Mouse (Mus musculus) ES-Bruce4 (cell line): ENCODE results near the gene Myh15. TPM values are rescaled to one million over a fixed set of nuclear protein-coding genes. Genes with fewer than 3 reads are reported as not detected.

Experiments
- H3K27ac ChIP-seq: 2 replicates; pipeline ENCODE4 v1.5.1; 2012; ENCODE audit warnings: low read length, inconsistent platforms; ENCODE audit not compliant: insufficient read depth
- H3K27me3 ChIP-seq: 2 replicates; pipeline ENCODE4 v1.6.1; 2012; ENCODE audit warnings: mild to moderate bottlenecking, low read length, inconsistent platforms; ENCODE audit not compliant: control insufficient read depth, poor library complexity, insufficient read depth, severe bottlenecking
- H3K36me3 ChIP-seq: 2 replicates; pipeline ENCODE4 v1.6.1; 2012; ENCODE audit warnings: inconsistent platforms, mild to moderate bottlenecking, low read length, moderate library complexity; ENCODE audit not compliant: control insufficient read depth, poor library complexity, insufficient read depth, severe bottlenecking
- H3K4me1 ChIP-seq: one replicate; pipeline ENCODE4 v1.8.1; 2011; ENCODE audit warnings: low read length; ENCODE audit not compliant: control insufficient read depth, insufficient read depth
- H3K4me3 ChIP-seq: 2 replicates; pipeline ENCODE4 v1.5.1; 2011; ENCODE audit warnings: low read depth, mild to moderate bottlenecking, low read length
- H3K9ac ChIP-seq: 2 replicates; pipeline ENCODE4 v1.6.1; 2012; ENCODE audit warnings: low read depth, mild to moderate bottlenecking, inconsistent platforms; ENCODE audit not compliant: poor library complexity, severe bottlenecking
- H3K9me3 ChIP-seq: replicated peaks from 2 replicates; pipeline ENCODE4 v1.6.1; 2012; ENCODE audit warnings: mild to moderate bottlenecking, low read length, inconsistent platforms; ENCODE audit not compliant: control insufficient read depth, poor library complexity, insufficient read depth, severe bottlenecking
- CTCF ChIP-seq: IDR thresholded peaks from one replicate; pipeline ENCODE4 v1.8.1; 2011; ENCODE audit warnings: low read depth, low read length
- EP300 ChIP-seq: IDR thresholded peaks from 2 replicates; pipeline ENCODE4 v1.6.1; 2011; ENCODE audit warnings: low read depth, low read length; ENCODE audit not compliant: insufficient read depth
- POLR2A ChIP-seq: IDR thresholded peaks from one replicate; pipeline ENCODE4 v1.8.1; 2011; ENCODE audit warnings: low read length; ENCODE audit not compliant: insufficient read depth
- polyA plus RNA-seq: library from polyadenylated mRNA; stranded (reverse); fragments of >200 nt; gene quantifications from 2 replicates; pipeline ENCODE4 v1.2.4, GENCODE M21; 2011; ENCODE audit warnings: low read depth; ENCODE audit not compliant: missing spikeins, insufficient read depth, insufficient read length

Myh15 gene
- not detected in 2 replicates for polyA plus RNA-seq

DNA sequence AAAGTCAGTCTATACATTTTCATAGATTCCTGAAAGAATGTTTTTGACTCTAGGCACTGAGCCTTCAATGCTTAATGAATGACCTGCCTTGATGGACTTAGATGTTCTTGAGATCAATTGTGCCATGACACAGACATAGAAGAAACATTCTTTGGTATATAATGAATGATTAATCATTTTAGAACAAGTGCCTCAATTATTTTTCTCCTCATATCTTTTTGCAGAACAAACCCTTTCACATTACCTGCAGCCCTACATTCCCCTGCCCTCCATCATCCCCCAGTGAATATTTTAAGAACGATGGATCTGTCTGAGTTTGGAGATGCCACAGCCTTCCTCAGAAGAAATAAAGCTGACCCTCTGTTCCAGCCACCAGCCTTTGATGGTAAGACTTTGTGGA, at the start of gene Myh15:
Gene Myh15, plus strand, starts transcription at position 301 of the 400 bp plus-strand sequence.
- no peaks in the 10 kb centered on the region for H3K9me3 ChIP-seq
- no peaks in the 10 kb centered on the region for H3K4me1 ChIP-seq
- H3K27me3 ChIP-seq = no peaks in the 10 kb centered on the region
- no peak within 1 kb of the TSS for H3K9ac ChIP-seq
- H3K36me3 ChIP-seq = no peaks in the 10 kb centered on the region
- TF ChIP-seq EP300 = no peak
- no peak for TF ChIP-seq CTCF
- TF ChIP-seq POLR2A = no peak
- H3K4me3 ChIP-seq = no peak within 1 kb of the TSS
- no peak within 1 kb of the TSS for H3K27ac ChIP-seq

DNA sequence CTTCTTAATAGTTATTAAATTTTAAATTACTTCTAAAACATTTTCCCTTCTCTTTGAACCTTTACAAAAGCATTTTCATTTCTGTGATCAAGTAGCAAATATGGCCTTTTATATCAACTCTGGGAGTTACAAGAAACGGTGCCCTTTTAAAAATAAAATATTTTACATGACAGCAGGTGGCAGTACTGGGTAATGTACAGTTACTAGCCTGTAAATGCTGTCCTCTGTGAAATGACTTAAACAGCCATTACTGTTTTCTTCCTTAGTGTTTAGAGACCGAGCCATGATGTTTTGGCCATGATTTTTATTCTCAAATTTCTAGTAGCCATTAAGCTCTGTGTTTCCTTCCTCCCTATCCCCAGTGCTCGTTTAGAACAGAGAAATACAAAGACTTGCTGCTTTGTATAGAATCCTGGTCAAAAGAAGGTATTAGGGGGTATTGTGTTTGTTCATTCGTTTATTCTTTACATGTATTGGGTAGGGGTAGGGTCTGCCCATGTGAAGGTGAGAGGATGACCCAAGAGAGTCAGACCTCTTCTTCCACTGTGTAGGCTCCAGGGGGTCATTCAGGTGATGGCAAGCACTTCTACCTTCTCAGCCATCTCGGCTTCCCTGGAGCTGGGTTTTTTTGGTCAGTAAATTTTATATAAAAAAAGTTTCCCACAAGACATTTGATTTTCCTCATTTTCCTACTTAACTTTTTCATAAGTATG, 40.5 kb upstream of the Myh15 start:
- no peaks in the 10 kb centered on the region for H3K27me3 ChIP-seq
- H3K36me3 ChIP-seq = peaks cover 20% of the 10 kb centered on the region
- H3K9me3 ChIP-seq = no peaks in the 10 kb centered on the region
- no peak overlapping the region for H3K4me3 ChIP-seq
- H3K9ac ChIP-seq = no peak overlapping the region
- H3K27ac ChIP-seq = no peak overlapping the region
- TF ChIP-seq EP300 (no peak), CTCF (no peak), POLR2A (no peak)
- H3K4me1 ChIP-seq = no peaks in the 10 kb centered on the region

DNA sequence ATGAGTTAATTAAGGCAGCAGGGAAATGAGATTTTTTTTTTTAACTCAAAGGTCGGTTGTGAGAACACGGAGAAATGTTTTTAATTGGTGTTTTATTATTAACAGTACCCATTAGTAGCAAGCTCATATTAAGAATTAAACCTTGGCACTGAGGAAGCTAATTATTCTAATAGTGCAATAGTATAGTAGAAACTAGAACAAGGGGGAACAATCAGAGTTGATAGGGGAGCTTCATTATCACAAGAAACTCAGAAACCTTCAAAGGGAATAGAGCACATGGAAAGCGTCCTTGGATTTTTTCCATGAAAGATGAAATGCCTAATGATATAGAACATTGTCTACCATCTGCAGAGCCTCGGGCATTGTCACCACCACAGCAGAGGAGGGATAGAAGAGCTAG, 21.4 kb upstream of the Myh15 start:
- Histone ChIP-seq H3K4me1 (no peaks in the 10 kb centered on the region), H3K36me3 (no peaks in the 10 kb centered on the region), H3K9ac (no peak overlapping the region), H3K4me3 (no peak overlapping the region), H3K27me3 (no peaks in the 10 kb centered on the region), H3K9me3 (no peaks in the 10 kb centered on the region), H3K27ac (no peak overlapping the region)
- TF ChIP-seq CTCF (no peak), POLR2A (no peak), EP300 (no peak)

DNA sequence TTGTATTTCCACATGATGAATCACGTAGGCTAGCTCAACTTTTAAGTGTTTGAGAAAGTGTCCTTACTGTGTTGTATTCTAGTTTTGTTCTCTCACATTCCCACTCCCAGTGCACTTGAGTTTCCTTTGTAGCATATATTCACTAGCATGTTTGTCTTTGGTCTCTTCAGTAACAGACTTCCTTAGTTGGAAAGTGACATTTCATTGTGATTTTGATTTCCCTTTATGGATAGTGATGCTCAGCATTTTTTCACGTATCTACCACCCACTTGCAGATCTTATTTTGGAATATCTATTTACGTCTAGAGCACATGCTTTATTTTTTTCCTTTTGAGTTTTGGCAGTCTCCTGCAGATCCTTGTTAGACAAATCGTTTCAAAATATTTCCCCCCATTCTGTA, 19.5 kb upstream of the Myh15 start:
- no peaks in the 10 kb centered on the region for H3K36me3 ChIP-seq

DNA sequence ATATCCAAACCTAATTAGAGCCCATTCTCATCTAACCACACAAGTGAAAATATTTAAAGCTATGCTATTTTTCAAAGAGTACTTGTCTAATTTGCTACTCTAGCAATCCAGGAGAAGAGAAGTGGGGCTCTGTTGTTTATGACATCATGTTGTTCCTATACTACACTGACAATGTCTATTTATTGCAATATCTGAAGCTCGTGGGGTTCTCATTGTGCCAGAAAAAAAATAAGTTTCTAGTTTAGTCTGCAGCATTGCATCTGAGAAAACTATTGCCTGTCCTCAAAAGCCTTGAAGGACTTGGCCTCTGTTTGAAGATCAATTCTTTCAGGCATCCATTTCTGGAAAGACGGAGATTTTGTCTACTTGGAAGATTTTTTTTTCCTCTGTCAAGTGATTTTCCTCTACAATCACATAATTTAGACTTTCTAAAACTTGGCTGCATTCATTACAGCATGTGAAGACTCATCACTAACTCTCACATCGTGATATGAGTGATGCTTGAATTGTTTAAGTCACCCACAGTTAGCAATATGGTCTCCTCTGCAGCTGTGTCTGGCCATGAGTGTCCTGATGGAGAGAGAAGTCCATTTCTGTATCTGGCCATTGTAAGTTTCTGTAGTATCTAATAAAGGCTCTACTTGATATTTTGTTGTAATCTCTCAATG, 16.6 kb upstream of the Myh15 start:
- TF ChIP-seq EP300 (no peak), CTCF (no peak), POLR2A (no peak)
- no peaks in the 10 kb centered on the region for H3K9me3 ChIP-seq
- no peaks in the 10 kb centered on the region for H3K36me3 ChIP-seq
- no peak overlapping the region for H3K4me3 ChIP-seq
- no peak overlapping the region for H3K9ac ChIP-seq
- no peaks in the 10 kb centered on the region for H3K4me1 ChIP-seq
- H3K27me3 ChIP-seq = no peaks in the 10 kb centered on the region
- H3K27ac ChIP-seq = no peak overlapping the region

More for the DNA sequence above, 19.5 kb upstream of the Myh15 start:
- Histone ChIP-seq H3K27me3 (no peaks in the 10 kb centered on the region), H3K4me1 (no peaks in the 10 kb centered on the region), H3K9ac (no peak overlapping the region), H3K4me3 (no peak overlapping the region), H3K27ac (no peak overlapping the region), H3K9me3 (no peaks in the 10 kb centered on the region)
- TF ChIP-seq POLR2A = no peak
- TF ChIP-seq EP300 = no peak
- no peak for TF ChIP-seq CTCF

DNA sequence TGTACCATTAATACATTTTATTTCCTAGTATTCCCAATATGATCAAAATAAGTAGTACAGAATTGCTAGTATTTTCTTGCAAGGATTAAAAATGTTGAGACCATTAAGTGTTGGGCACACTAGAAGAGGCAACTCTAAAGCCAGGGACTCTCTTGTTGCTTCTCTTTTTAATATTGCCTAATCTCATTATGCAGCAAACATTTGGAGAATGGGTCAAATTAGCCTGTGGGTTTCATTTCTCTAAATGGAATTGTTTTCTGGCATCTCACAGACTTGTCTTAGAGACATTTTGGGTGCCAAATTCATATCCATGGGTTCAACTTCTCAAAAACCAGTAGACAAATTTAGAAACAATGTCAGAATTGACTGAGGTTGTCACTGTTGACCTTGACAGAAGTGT, 8.1 kb upstream of the Myh15 start:
- no peaks in the 10 kb centered on the region for H3K9me3 ChIP-seq
- H3K36me3 ChIP-seq = no peaks in the 10 kb centered on the region
- H3K9ac ChIP-seq = no peak overlapping the region
- no peak overlapping the region for H3K4me3 ChIP-seq
- H3K4me1 ChIP-seq = no peaks in the 10 kb centered on the region
- H3K27ac ChIP-seq = no peak overlapping the region
- TF ChIP-seq EP300 (no peak), CTCF (no peak), POLR2A (no peak)
- H3K27me3 ChIP-seq = no peaks in the 10 kb centered on the region
